11 mouse cellular contexts compared by ENCODE assay signal in the genomic region with DNA sequence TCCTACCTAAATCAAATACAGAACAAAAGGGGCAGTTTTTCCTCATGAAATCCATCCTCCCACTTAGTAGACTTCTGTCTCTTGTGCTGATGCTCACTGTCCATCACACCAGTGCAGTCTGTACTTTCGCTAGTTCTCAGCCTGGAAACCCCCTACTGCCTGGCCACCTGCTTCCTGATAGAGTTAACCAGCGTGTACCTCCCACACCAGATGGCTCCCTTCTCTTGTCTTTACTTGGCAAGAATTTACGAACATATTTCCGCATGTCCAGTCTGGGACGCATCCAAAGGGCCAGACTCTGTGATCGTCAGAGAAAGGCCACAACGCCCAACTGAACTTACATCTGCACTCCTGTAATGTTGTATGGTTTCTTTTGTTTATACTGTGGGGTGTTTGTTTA.
DNase-seq lines count a peak whose midpoint lies in the region; ATAC-seq lines count a peak whose summit lies in the region.
"Had no signal": no experiment of that assay in that cellular context is flagged by ENCODE, and none has a peak within 500 bp of the region (broad histone marks: within the 10 kb centered on the region; RNA-seq: fewer than 3 reads in every experiment).

No protein-coding gene starts in this region.

- intact Hi-C loops in left cerebral cortex, postnatal 36 days (cut with DNase I), result no loop called here

- DNase-seq in forebrain, embryonic 10.5 days (ENCODE audit: extremely low spot score, low spot score), result no peak
- peak; percentile 19 to 27 for DNase-seq in kidney, postnatal 4 days
- no peak for DNase-seq in kidney, postnatal 36 days
- DNase-seq in A20 (ENCODE audit: low read depth, low spot score) (peak; percentile 85), liver (no peak)
- peak; percentile 99 for DNase-seq in cerebellum, adult 9-11 months
- no peak for DNase-seq in left cerebral cortex, postnatal 36 days (ENCODE audit: low spot score in 2 of 2)

- H3K4me3 ChIP-seq in forebrain, embryonic 13.5 days, result no peak overlapping the region
- no peak overlapping the region for H3K4me3 ChIP-seq in forebrain, embryonic 10.5 days
- H3K4me3 ChIP-seq: layer of hippocampus, adult 2 months; stomach, embryonic 15.5 days had no signal

- no peaks in the 10 kb centered on the region for H3K4me1 ChIP-seq in forebrain, embryonic 13.5 days
- no peaks in the 10 kb centered on the region for H3K4me1 ChIP-seq in forebrain, embryonic 10.5 days
- H3K4me1 ChIP-seq: stomach, embryonic 15.5 days had no signal

- H3K36me3 ChIP-seq in forebrain, embryonic 13.5 days (ENCODE audit: poor library complexity, severe bottlenecking), result no peaks in the 10 kb centered on the region
- H3K36me3 ChIP-seq in forebrain, embryonic 10.5 days (replicated peaks), result no peaks in the 10 kb centered on the region
- H3K36me3 ChIP-seq: stomach, embryonic 15.5 days had no signal

- H3K9ac ChIP-seq in forebrain, embryonic 13.5 days, result no peak overlapping the region
- H3K9ac ChIP-seq: stomach, embryonic 15.5 days had no signal

- no peak overlapping the region for H3K27ac ChIP-seq in forebrain, embryonic 13.5 days
- H3K27ac ChIP-seq in forebrain, embryonic 10.5 days, result no peak overlapping the region
- H3K27ac ChIP-seq: layer of hippocampus, adult 2 months; stomach, embryonic 15.5 days had no signal

- no peak overlapping the region for H3K4me2 ChIP-seq in forebrain, embryonic 13.5 days
- H3K4me2 ChIP-seq: liver, embryonic 11.5 days; stomach, embryonic 15.5 days had no signal

- ATAC-seq in forebrain, embryonic 13.5 days, result peak; percentile 71; the same call in 1 of the 2 replicates

- H3K9me3 ChIP-seq in forebrain, embryonic 13.5 days (replicated peaks), result no peaks in the 10 kb centered on the region
- H3K9me3 ChIP-seq in forebrain, embryonic 10.5 days, result no peaks in the 10 kb centered on the region
- H3K9me3 ChIP-seq: stomach, embryonic 15.5 days had no signal

- H3K27me3 ChIP-seq in forebrain, embryonic 13.5 days, result no peaks in the 10 kb centered on the region
- H3K27me3 ChIP-seq in forebrain, embryonic 10.5 days (ENCODE audit: poor library complexity, severe bottlenecking), result no peaks in the 10 kb centered on the region
- H3K27me3 ChIP-seq: stomach, embryonic 15.5 days had no signal

- 72% methylated on average over 7 of the region's 7 CpGs for WGBS in forebrain, embryonic 13.5 days
- 90% methylated on average over 7 of the region's 7 CpGs for WGBS in forebrain, embryonic 10.5 days

Comparison
In these comparisons a context has a peak if more than half of its experiments do, and no peak if none do; other contexts are left out.
1. DNase-seq: peak in kidney, postnatal 4 days (2 of 2), A20 (single experiment) and cerebellum, adult 9-11 months (single experiment); none in forebrain, embryonic 10.5 days (single experiment), kidney, postnatal 36 days (0 of 2), liver (single experiment) and left cerebral cortex, postnatal 36 days (0 of 2).